Mouse (Mus musculus) embryonic facial prominence, embryonic 12.5 days (tissue): ENCODE data around the gene Atf1. TPM values are rescaled to one million over a fixed set of nuclear protein-coding genes. Genes with fewer than 3 reads are reported as not detected.

Experiments
- ATAC-seq: fragments of 200-750 bp; cut with Nextera tagmentation; 2 replicates; pipeline ENCODE4 v1.8.0; 2017; ENCODE audit not compliant: insufficient number of reproducible peaks, insufficient read depth, low FRiP score, low TSS enrichment
- H3K27ac ChIP-seq: fragments of 300-500 bp; sonication (generic); 2 replicates; pipeline ENCODE4 v1.5.1; 2016; ENCODE audit warnings: mild to moderate bottlenecking
- H3K27me3 ChIP-seq: fragments of 300-500 bp; sonication (generic); 2 replicates; pipeline ENCODE4 v1.6.1; 2016; ENCODE audit warnings: mild to moderate bottlenecking, moderate library complexity
- H3K36me3 ChIP-seq: fragments of 300-500 bp; sonication (generic); 2 replicates; pipeline ENCODE4 v1.6.1; 2016; ENCODE audit warnings: mild to moderate bottlenecking
- H3K4me1 ChIP-seq: fragments of 300-500 bp; sonication (generic); 2 replicates; pipeline ENCODE4 v1.6.1; 2016
- H3K4me2 ChIP-seq: fragments of 300-500 bp; sonication (generic); replicated peaks from 2 replicates; pipeline ENCODE4 v1.6.1; 2016; ENCODE audit warnings: mild to moderate bottlenecking, moderate library complexity
- H3K4me3 ChIP-seq: fragments of 300-500 bp; sonication (generic); 2 replicates; pipeline ENCODE4 v1.5.1; 2016; ENCODE audit warnings: mild to moderate bottlenecking
- H3K9ac ChIP-seq: fragments of 300-500 bp; sonication (generic); 2 replicates; pipeline ENCODE4 v1.6.1; 2016; ENCODE audit warnings: mild to moderate bottlenecking, moderate library complexity
- H3K9me3 ChIP-seq: fragments of 300-500 bp; sonication (generic); 2 replicates; pipeline ENCODE4 v1.6.1; 2016; ENCODE audit warnings: mild to moderate bottlenecking, moderate library complexity
- WGBS: fragments of 180-500 bp; shearing (Covaris S2); methylation state at CpG from one replicate; pipeline ENCODE4 v1.1.7; 2016; 5-methylcytosine and 5-hydroxymethylcytosine counted together
- polyA plus RNA-seq: library from polyadenylated mRNA; unstranded; fragments of >200 nt; fragmentation: Nextera tagmentation; extraction: Ambion mirVana; gene quantifications from 2 replicates; pipeline ENCODE4 v1.2.1, GENCODE M21; 2016

Atf1 gene
- polyA plus RNA-seq, 1 experiment from 2014 or later: 46.8 TPM

- Histone ChIP-seq H3K4me1 (no peaks in the 10 kb centered on the region), H3K27me3 (no peaks in the 10 kb centered on the region), H3K4me2 (no peak overlapping the region), H3K4me3 (no peak overlapping the region), H3K27ac (no peak overlapping the region), H3K9me3 (peaks cover 11% of the 10 kb centered on the region; the same call in 1 of the 2 replicates), H3K9ac (no peak overlapping the region), H3K36me3 (peaks cover 23% of the 10 kb centered on the region)
- no peak for ATAC-seq
- 71% methylated on average over 1 of the region's 1 CpGs for WGBS
Measured at GRCm38 (mm10) chr15:100219396-100219795, 8.2 kb upstream of the Atf1 start.

GRCm38 (mm10) chr15:100220916-100221315 lies 6.7 kb upstream of the Atf1 start:
- Histone ChIP-seq H3K9me3 (peaks cover 11% of the 10 kb centered on the region; the same call in 1 of the 2 replicates), H3K4me2 (no peak overlapping the region), H3K4me1 (no peaks in the 10 kb centered on the region), H3K27ac (no peak overlapping the region), H3K36me3 (peaks cover 8% of the 10 kb centered on the region), H3K4me3 (no peak overlapping the region), H3K9ac (no peak overlapping the region), H3K27me3 (no peaks in the 10 kb centered on the region)
- 80% methylated on average over 7 of the region's 7 CpGs for WGBS
- no peak for ATAC-seq

GRCm38 (mm10) chr15:100225381-100225780 lies 2.2 kb upstream of the Atf1 start:
- 92% methylated on average over 4 of the region's 4 CpGs for WGBS
- no peak for ATAC-seq
- H3K4me3 ChIP-seq: no peak overlapping the region
- H3K27ac ChIP-seq: no peak overlapping the region
- H3K9ac ChIP-seq: no peak overlapping the region
- H3K27me3 ChIP-seq: no peaks in the 10 kb centered on the region
- H3K9me3 ChIP-seq: peaks cover 11% of the 10 kb centered on the region; the same call in 1 of the 2 replicates
- no peak overlapping the region for H3K4me2 ChIP-seq
- peaks cover 15% of the 10 kb centered on the region for H3K4me1 ChIP-seq
- 0 out of 2 replicates have a peak, but pooled peaks cover 3% of the 10 kb centered on the region for H3K36me3 ChIP-seq

DNA sequence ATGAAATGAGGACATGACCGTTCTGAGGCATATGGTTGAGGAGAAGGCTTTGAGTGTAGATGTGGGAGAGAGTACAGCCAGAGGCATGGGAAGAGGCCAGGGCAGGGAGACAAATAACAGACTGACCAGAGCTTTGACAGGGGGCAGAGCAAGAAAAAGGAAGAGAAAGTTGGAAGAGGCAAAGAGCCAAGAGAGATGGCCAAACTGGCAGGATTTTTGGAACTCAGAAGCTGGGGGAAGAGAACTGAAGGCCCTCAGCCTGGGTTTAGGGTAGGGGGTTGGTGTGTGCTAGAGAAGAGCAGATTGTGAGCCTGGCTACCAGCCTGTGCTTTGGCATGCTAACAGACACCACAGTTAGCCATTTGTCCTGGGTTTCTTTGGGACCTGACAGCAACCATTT lies 1.7 kb upstream of the Atf1 start:
- Histone ChIP-seq H3K9me3 (peaks cover 11% of the 10 kb centered on the region; the same call in 1 of the 2 replicates), H3K4me2 (no peak overlapping the region), H3K4me3 (no peak overlapping the region), H3K4me1 (peaks cover 15% of the 10 kb centered on the region), H3K27ac (no peak overlapping the region), H3K9ac (no peak overlapping the region), H3K36me3 (0 out of 2 replicates have a peak, but pooled peaks cover 3% of the 10 kb centered on the region), H3K27me3 (no peaks in the 10 kb centered on the region)
- WGBS: 93% methylated on average over 1 of the region's 1 CpGs
- ATAC-seq: no peak

- peak; percentile 6; the same call in 1 of the 2 replicates for ATAC-seq
- 0 out of 2 replicates have a peak, but pooled peaks cover 3% of the 10 kb centered on the region for H3K36me3 ChIP-seq
Measured at GRCm38 (mm10) chr15:100227031-100227662, 472 bp upstream of the Atf1 start.

DNA sequence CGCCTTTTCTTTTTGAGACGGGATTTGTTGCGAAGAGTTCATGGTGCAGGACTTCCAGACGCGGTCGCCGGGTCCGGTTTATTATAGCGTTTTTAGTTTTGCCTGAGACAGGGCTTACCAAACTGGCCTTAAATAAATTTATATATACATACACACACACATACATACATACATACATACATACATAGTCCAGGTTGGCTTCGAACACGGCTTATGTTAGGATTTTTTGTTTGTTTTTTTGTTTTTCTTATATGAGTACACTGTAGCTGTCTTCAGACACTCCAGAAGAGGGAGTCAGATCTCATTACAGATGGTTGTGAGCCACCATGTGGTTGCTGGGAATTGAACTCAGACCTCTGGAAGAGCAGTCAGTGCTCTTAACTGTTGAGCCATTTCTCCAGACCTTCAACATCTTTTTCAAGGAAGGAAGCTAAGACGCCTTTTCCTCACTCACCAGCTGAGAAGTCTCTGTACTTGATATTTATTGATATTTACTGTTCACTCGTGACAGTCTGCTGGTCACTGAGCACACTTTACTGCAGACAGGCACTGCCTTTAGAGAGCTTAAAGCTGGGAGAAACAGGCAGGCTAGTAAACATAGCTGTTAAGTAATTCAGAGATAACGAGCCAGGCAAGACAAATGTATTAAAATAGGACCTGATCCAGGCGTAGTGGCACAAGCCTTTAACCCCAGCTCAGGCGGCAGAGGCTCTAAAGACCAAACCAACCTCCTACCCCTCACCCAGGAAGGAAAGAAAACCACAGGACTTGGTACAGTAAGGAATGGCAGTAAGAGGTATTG lies 1.1 kb downstream of the Atf1 start:
- peaks cover 9% of the 10 kb centered on the region for H3K36me3 ChIP-seq
- no peaks in the 10 kb centered on the region for H3K9me3 ChIP-seq
- H3K4me3 ChIP-seq: peak overlapping the region; percentile 79
- no peaks in the 10 kb centered on the region for H3K27me3 ChIP-seq
- H3K9ac ChIP-seq: peak overlapping the region; percentile 99
- no peak for ATAC-seq
- peak overlapping the region; percentile 54 for H3K4me2 ChIP-seq
- H3K27ac ChIP-seq: peak overlapping the region; percentile 100
- peaks cover 15% of the 10 kb centered on the region for H3K4me1 ChIP-seq
- WGBS: 17% methylated on average over 16 of the region's 16 CpGs

More at GRCm38 (mm10) chr15:100227031-100227662, 472 bp upstream of the Atf1 start:
- peaks cover 11% of the 10 kb centered on the region; the same call in 1 of the 2 replicates for H3K9me3 ChIP-seq
- peak overlapping the region; percentile 99 for H3K9ac ChIP-seq
- peak overlapping the region; percentile 79 for H3K4me3 ChIP-seq
- H3K27ac ChIP-seq: peak overlapping the region; percentile 100
- H3K27me3 ChIP-seq: no peaks in the 10 kb centered on the region
- H3K4me1 ChIP-seq: peaks cover 15% of the 10 kb centered on the region
- WGBS: 7% methylated on average over 17 of the region's 17 CpGs
- peak overlapping the region; percentile 74 for H3K4me2 ChIP-seq

- H3K27me3 ChIP-seq: no peaks in the 10 kb centered on the region
Measured at GRCm38 (mm10) chr15:100230655-100231054, 3.0 kb downstream of the Atf1 start.

DNA sequence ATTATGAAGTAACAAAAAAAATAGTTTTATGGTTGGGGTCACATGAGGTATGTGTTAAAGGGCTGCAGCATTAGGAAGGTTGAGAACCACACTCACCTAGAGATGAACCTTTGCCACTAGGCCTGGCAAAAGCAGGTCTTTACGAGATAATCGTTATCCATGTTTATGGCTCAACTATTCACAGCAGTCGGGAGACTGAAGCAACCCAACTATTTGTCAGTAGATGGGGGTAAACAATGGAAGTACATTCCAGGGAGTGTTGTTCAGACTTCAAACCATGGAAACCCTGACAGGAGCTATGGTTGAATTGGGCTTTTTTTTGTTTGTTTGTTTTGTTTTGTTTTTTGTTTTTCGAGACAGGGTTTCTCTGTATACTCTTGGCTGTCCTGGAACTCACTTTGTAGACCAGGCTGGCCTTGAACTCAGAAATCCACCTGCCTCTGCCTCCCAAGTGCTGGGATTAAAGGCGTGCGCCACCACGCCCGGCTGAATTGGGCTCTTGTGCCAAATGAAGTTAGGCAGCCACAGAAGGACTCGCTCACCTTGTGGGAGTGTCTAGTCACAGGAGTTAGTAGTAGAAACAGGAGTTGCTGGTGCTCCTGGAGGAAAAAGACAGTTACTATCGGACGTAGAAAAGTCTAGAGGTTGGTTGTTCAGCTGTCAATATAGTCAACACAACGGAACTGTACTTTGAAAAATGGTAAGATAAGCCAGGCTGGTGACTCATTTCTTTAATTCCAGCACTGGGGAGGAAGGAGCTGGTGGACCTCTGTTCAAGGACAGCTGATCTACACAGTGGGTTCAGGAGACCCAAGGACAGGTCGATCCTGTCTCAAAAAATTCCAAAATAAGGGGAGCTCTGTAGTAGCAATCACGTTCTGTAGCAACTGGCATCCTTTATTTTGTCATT lies 4.3 kb downstream of the Atf1 start:
- no peak overlapping the region for H3K4me2 ChIP-seq
- H3K27ac ChIP-seq: no peak overlapping the region
- H3K9ac ChIP-seq: no peak overlapping the region
- no peaks in the 10 kb centered on the region for H3K9me3 ChIP-seq
- H3K4me3 ChIP-seq: no peak overlapping the region
- H3K4me1 ChIP-seq: peaks cover 15% of the 10 kb centered on the region
- 92% methylated on average over 14 of the region's 14 CpGs for WGBS
- no peaks in the 10 kb centered on the region for H3K27me3 ChIP-seq
- peaks cover 37% of the 10 kb centered on the region for H3K36me3 ChIP-seq
- ATAC-seq: no peak

More at GRCm38 (mm10) chr15:100230655-100231054, 3.0 kb downstream of the Atf1 start:
- peaks cover 28% of the 10 kb centered on the region for H3K36me3 ChIP-seq
- H3K9me3 ChIP-seq: no peaks in the 10 kb centered on the region
- H3K4me3 ChIP-seq: no peak overlapping the region
- peaks cover 15% of the 10 kb centered on the region for H3K4me1 ChIP-seq
- no peak for ATAC-seq
- no peak overlapping the region for H3K4me2 ChIP-seq
- H3K9ac ChIP-seq: no peak overlapping the region
- WGBS: 75% methylated on average over 1 of the region's 1 CpGs
- H3K27ac ChIP-seq: no peak overlapping the region

DNA sequence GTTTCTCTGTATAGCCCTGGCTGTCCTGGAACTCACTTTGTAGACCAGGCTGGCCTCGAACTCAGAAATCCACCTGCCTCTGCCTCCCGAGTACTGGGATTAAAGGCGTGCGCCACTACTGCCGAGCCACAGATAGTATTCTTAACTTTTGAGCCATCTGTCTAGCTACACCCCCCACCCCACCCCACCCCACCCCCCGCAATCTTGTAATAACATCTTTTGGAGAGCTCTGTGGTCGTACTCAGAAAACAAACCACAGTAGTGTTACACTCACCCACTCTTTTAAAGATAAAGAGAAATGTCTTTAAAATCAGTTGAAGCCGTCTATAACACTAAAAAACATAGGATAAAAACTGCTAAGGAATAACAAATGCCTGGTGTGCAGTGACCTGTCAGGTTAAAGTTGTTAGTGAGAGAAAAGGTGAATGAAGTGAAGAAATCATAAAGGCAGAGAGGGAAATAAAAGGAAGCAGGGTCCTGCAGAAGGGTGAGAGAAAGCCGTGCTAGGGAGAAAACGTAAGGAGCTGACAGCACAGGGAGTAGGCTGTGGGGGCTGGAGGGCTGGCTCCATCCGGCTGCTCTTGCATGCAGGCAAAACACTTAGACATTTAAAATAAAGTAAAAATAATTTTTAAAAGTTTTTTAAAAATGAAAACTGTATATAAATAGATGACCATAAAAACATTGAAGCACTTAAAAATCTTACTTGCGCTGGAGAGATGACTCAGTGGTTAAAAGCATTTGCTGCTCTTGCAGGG lies 7.8 kb downstream of the Atf1 start:
- Histone ChIP-seq H3K27me3 (no peaks in the 10 kb centered on the region), H3K4me3 (no peak overlapping the region), H3K36me3 (peaks cover 62% of the 10 kb centered on the region), H3K9me3 (no peaks in the 10 kb centered on the region), H3K9ac (no peak overlapping the region), H3K27ac (no peak overlapping the region), H3K4me2 (no peak overlapping the region), H3K4me1 (no peaks in the 10 kb centered on the region)
- ATAC-seq: no peak
- WGBS: 91% methylated on average over 12 of the region's 12 CpGs

- no peak for ATAC-seq
- WGBS: 90% methylated on average over 6 of the region's 6 CpGs
- Histone ChIP-seq H3K4me3 (no peak overlapping the region), H3K36me3 (peaks cover 74% of the 10 kb centered on the region), H3K9me3 (no peaks in the 10 kb centered on the region), H3K9ac (no peak overlapping the region), H3K27me3 (no peaks in the 10 kb centered on the region), H3K4me2 (no peak overlapping the region), H3K4me1 (no peaks in the 10 kb centered on the region), H3K27ac (no peak overlapping the region)
Measured at GRCm38 (mm10) chr15:100236952-100237351, 9.3 kb downstream of the Atf1 start.

DNA sequence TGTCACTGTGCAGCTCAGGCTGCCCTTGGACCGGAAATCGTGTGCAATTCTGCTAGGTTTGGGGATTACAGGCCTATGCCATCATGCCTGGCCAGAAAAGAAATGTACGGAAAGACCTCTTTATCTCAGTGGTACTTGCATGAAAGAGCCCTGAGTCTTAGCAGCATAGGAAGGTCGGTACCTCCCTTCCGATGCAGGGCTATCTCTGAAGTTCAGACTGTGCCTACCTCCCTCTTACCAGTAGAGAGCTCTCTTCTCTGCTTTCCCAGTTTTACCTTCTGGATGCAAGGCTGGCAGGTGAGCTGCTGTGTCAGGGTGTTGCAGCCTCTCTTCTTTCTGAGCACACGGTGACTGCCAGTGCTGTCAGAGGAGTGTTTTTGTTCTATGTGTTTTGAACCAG lies 14.2 kb downstream of the Atf1 start:
- no peak overlapping the region for H3K4me3 ChIP-seq
- WGBS: 94% methylated on average over 6 of the region's 6 CpGs
- no peak overlapping the region for H3K27ac ChIP-seq
- H3K36me3 ChIP-seq: peaks cover 72% of the 10 kb centered on the region
- H3K4me2 ChIP-seq: no peak overlapping the region
- no peaks in the 10 kb centered on the region for H3K4me1 ChIP-seq
- H3K9ac ChIP-seq: no peak overlapping the region
- ATAC-seq: no peak
- no peaks in the 10 kb centered on the region for H3K9me3 ChIP-seq
- H3K27me3 ChIP-seq: no peaks in the 10 kb centered on the region
